Mouse (Mus musculus): ENCODE results near the gene Flt1.
"Not testable (repeated sequence)": the region's sequence is repeated elsewhere in the genome, so short reads cannot be mapped to it uniquely, and the experiment has no call there.

Gene Flt1

DNA sequence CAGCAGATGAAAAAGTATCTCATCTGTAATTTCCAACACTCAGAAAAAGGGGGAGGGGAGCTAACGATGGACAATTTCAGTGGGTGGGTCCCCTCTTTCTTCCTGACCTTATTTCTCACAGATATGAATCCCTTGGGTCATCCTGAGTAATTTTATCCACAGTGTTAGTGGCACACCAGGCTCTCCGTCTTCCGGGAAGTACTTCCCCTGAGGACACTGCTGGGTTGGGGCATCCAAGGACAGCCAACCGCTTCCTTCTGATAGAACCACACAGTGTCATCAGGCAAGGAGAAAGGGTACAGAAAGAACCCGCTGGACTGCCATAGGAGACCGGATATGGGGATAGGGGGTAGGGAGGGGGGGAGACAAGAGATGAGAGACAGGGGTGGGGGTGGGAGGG, 111.2 kb downstream of the Flt1 start:
- in situ Hi-C loops (cut with MboI; ENCODE audit: low sequenced_read_pairs) = no loop called here

DNA sequence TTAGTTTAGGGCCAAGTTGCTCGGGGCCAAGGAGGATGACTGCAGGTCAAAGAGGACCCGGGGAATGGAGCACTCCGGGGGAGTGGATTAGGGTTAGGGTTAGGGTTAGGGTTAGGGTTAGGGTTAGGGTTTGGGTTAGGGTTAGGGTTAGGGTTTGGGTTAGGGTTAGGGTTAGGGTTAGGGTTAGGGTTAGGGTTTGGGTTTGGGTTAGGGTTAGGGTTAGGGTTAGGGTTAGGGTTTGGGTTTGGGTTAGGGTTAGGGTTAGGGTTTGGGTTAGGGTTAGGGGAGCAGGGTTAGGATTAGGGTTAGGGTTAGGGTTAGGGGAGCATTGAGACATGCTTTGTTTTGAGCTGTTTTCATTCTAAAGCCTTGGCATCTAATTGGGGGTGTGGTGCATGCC, 114.5 kb downstream of the Flt1 start:
- in situ Hi-C loops (cut with MboI; ENCODE audit: low sequenced_read_pairs) = not testable (repeated sequence)

DNA sequence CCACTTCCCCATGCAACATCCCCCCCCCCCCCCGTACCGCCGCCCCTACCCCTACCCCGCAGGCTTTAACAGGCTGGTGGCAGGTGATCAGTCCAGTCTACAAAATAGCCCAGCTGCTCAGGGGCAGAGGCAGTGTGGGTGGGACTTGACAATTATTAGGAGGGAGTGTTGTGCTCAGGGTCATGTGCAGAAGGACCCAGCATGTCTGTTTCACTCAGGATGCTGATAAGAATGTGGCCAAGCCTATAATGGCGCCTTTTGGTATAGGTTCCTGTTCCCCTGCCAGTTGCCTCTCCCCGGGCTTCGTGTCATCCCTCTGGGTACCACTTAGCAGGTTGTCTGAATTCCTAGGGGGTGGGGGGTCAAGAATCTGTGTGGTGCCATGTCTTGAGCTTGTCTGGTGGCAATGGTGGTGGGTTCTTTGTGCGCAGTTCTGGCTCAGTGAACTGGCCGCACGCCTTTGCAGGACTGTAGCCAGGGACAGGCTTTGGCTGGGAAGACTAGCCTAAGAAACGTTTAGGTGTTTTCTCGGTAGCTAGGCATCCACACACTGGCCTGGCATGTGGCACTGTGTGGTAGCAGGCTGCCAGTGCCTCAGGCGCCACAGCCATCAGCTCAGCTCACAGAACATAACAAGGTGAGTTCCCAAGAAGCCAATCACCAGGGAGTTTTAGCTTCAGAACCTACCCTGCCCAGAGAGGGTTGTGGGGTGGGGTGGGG, 118.4 kb downstream of the Flt1 start:
- in situ Hi-C loops (cut with MboI; ENCODE audit: low sequenced_read_pairs) = no loop called here

DNA sequence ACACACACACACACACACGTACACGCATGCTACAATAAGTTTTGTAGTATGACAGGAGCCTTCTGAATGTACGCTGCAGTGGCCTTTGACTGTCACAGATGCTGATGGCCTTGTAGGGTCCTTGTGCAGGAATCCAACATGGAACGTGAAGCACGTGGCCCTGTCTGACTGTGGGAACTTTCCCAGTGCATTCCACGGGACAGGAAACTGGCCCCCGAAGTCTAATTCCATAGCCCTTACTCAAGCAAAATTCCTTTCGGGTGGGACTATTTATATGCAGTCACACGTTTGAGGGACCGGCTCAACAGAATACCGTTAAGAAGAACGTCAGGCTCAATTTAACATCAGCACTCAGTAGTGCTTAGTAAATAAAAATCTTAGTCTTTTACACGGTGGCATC, 119.1 kb downstream of the Flt1 start:
- in situ Hi-C loops (cut with MboI; ENCODE audit: low sequenced_read_pairs) = no loop called here

DNA sequence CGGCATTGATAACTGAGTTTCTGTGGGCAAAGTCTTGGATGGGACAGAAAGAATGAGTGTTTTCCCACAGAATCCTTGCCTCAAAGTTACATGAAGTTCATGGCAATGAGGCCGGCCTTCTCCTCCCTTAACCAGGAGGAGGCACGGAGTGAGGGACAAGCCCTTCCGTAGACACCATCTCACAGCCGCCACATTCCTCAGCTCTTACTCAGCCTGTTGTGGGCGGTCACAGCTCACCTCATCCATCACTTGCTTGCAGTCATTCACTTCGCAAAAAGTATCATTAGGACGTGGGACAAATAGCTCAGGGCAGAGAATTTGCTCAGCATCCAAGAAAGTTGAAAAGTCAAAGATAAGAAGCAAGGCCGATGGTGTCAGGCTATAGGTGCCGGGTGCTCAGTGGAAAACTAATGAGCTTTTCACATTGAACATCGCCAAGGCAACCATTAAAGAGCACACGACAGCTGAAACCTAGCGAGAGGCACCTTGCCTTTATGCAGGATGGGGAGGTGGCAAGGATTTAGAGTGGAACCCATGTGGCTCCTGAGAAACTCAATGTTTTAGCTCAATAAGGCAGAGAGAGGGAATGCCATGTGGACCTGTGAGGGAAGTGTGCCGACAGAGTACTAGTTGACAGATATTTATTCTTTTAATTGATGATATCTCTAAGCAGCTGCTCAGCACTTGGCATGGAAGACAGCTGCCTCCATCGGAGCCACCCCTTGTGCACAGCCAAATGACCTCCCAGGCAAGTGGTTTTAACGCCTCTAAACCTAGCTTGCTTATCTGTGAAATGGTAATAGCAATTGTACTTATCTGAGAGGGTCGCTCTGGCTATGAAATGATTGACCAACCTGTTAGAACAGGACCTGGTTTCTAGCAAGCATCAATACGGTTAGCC, 124.1 kb downstream of the Flt1 start:
- in situ Hi-C loops (cut with MboI; ENCODE audit: low sequenced_read_pairs) = no loop called here

DNA sequence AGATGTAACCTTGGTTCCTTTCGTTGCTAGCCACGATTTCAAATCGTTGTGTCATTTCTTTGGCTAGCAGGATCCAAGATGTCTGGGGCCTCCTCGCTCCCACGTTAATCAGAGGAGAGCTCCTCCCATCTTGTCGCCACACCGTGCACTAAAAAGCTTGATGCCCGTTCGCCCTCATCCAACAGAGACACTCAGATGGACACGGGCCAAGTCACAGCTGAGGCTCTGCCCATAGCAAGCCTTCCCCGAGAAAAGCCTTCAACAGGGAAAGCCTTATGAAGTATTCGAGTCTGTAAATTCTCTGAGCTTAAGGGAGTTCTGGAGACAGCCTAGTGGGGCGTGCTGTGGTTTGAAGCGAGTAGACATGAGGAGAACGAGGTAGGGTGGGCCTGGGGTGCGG, 128.0 kb downstream of the Flt1 start:
- in situ Hi-C loops (cut with MboI; ENCODE audit: low sequenced_read_pairs) = loop anchor here (10.0 kb wide), 1 partner anchor 247 kb away; no protein-coding TSS in a partner anchor

DNA sequence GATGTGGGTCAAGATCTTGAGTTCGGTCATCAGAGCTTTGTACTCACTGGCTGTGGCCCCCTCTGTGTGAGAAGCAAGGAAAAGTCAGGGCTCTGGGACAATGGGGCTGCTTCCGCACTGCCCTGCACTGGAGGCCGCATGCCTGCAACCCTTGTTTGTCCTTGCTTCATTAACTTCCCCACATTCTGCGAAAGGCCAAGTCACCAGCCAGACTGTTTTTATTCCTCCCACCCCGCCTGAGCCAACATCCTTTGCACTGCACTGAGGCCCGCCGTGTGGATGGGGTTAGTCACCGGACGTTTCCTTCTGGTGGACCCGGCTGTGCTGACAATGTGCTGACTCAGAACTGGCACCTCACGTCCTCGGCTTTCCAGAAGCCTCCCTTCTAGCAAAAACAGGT, 136.0 kb downstream of the Flt1 start:
- in situ Hi-C loops (cut with MboI; ENCODE audit: low sequenced_read_pairs) = loop anchor here (10.0 kb wide), 1 partner anchor 255 kb away; no protein-coding TSS in a partner anchor

DNA sequence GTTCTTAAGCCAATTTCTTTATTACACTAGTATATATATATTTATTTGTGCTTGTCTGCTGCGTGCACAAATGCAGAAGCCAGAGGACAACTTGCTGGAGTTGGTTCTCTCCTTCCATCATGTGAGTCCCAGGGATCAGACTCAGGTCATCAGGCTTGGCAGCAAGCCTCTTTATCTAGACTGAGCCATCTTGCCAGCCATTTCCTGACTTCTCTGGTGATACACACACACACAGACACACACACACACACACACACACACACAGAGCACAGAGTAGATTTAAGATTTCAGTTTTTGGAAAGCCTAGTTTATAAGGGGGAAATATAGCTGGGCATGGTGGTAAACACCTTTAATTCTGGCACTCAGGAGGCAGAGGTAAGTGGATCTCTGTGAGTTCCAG, 140.7 kb downstream of the Flt1 start:
- in situ Hi-C loops (cut with MboI; ENCODE audit: low sequenced_read_pairs) = no loop called here

DNA sequence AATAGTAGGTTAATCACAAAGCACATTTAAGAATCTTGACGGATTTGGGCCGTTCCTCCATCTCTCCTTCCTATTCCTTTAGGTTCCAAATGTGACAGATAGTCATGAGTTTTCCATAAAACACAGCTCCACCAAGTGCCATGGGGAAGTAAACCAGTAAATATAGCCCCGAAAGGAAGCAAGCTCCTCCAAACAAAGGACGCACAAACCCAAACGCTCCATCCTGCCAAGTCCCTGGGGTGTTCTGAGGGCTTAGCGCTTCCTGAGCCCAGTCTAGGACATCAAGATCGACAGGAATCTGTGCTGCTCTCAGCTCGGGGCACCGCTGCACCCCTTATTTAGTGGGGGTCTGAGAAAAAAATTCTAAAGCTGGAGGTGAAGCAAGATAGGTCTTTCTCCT, 141.2 kb downstream of the Flt1 start:
- in situ Hi-C loops (cut with MboI; ENCODE audit: low sequenced_read_pairs) = no loop called here

DNA sequence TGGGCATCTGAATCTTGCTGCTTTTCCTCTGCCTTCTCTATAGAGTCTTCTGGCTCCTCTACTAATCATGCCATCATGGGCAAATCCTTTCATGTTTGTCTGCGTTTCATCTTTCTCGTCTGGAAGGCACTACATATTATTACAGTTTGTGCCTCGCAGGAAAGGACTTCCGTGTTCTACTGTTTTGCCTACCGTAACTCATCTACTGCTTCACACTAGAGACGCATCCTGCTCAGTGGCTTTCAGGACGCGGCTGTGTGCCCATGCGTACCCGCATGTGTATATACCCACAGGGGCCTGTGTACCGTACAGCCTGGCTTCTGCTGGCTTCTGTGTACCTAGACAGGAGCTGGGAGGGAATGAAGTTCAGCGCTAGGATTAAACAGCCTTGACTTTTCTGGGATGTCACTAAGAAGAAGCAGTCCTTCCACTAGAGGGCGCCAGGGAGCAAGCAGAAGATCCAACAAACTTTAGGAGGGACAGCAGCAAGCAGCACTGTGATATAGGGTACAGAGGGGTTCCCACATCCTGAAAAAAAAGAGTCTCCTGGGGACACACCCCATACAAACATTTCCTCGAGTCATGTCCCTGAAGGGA, 142.0 kb downstream of the Flt1 start:
- in situ Hi-C loops (cut with MboI; ENCODE audit: low sequenced_read_pairs) = no loop called here

DNA sequence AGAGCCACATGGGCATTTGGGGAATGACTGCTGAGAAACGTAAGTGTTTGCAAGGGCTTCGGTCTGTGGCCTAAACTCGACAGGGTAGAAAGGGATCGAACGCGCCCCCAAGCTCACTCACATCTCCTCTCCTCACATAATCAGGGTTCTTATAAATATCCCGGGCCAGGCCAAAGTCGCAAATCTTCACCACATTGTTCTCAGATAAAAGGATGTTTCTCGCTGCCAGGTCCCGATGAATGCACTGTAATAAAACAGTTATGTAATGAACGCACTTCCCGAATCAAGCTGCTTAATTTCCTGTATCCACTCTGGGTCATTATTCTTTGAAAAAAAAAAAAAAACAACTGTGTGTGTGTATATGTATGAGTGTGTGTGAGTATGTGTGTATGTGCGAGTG, 145.6 kb downstream of the Flt1 start:
- in situ Hi-C loops (cut with MboI; ENCODE audit: low sequenced_read_pairs) = no loop called here

DNA sequence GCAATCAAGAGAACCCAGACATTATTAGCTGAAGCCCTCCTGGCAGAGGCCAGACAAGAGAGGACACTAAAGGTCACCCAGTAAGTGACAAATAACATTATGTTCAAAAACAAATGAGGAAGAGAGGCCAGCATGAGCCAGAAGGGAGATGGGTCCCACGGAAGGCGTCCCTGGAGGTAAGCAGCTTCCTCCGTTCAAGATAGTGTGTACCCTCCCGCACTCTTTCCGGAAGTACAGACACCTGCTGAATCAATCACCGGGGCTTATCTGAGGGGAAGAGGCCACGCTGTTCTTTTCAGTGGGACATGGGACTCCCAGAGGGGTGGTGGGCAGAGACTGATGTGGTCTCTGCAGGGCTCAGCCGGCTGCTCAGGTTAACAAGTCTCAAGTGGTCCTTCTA, 146.1 kb downstream of the Flt1 start:
- in situ Hi-C loops (cut with MboI; ENCODE audit: low sequenced_read_pairs) = no loop called here

DNA sequence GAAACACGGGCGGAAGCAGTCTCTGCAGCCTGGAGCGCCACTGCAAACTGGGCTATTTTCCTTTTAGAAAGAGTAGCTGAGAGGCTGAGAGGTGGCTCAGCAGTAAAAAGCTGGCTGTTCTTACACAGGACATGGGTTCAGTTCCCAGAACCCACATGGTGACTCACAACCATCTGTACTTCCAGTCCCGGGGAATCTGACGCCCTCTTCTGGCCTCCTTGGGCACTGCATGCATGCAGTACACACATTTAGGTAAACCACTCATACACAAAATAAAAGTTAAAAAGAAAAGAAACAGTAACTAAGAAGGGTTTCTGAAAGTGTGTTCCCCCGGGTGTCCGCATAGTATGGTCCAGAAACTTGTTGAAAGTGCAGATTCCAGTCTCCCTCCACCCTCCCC, 146.7 kb downstream of the Flt1 start:
- in situ Hi-C loops (cut with MboI; ENCODE audit: low sequenced_read_pairs) = no loop called here

DNA sequence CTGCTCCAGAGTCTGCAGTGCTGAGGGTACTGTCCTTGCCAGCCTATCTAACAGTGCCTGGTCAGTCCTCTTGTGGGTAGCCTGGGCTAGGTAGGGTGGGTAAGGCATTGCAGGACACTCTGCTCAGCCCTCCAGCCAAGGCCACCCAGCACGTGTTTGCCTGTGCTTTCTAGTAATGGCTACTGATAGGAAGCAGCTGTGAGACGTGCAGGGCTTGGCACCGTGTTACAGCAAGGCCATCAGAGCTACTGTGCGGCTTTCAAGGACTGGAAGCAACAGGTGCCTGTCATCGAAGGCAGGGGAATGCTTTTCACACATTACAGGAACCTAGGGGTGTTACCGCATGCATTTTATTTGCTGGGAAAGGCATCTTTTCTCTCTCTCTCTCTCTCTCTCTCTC, 148.8 kb downstream of the Flt1 start:
- in situ Hi-C loops (cut with MboI; ENCODE audit: low sequenced_read_pairs) = no loop called here

DNA sequence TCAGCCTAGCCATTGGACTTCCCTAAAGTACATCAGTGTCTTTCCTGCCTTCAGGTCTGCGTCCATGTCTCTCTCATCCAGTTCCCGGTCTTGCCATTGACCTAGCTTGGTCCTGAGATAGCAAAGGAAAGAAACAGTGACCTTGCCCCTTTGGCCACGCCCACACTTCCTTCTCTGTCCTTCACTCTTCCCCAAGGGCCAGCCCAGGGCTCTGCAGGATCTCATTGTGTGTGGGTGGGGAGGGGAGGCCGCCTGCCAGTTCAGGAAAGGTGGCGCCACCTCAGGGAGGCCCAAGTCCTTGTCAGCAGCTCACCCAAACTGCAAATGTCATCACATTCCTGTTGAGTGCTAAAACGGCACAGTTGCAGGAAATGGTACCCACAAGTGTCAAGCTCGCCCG, 151.3 kb downstream of the Flt1 start:
- in situ Hi-C loops (cut with MboI; ENCODE audit: low sequenced_read_pairs) = no loop called here

DNA sequence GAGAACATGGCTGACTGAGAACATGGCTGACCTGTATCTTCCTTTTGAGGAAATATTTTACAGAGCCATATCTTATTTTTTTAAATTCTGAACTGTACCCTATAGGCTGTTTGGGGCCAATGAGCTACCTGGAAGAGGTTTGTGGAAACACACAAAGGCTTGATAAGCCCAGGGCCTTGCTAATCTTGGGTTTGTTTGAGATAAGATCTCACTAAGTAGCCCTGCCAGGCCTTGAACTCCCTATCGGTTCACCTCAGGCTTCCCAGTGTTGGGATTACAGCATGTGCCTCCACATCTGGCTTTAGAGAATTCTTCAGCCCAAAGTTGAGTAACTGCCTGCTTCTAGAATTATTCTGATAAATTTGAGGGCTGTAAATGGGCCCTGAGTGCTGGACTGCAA, 152.3 kb downstream of the Flt1 start:
- in situ Hi-C loops (cut with MboI; ENCODE audit: low sequenced_read_pairs) = no loop called here

DNA sequence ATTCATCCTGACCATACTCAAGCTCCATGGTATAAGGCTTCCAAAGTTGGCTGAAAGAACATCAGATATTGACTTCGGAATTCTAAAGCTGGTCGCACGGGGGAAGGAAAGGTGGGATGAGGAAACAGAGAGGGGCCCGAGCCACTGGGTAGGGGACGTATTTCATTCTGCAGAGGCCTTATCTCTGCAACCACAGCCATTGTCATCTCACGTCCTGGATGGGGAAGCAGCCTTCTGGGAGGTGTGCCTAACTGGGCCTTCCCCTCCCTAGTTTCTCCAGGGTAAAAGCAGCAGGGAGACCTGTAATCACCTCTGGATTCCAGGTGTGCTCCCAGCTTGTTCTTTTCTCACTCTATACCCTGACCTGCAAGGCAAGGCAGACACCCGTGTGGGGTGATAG, 153.1 kb downstream of the Flt1 start:
- in situ Hi-C loops (cut with MboI; ENCODE audit: low sequenced_read_pairs) = no loop called here

DNA sequence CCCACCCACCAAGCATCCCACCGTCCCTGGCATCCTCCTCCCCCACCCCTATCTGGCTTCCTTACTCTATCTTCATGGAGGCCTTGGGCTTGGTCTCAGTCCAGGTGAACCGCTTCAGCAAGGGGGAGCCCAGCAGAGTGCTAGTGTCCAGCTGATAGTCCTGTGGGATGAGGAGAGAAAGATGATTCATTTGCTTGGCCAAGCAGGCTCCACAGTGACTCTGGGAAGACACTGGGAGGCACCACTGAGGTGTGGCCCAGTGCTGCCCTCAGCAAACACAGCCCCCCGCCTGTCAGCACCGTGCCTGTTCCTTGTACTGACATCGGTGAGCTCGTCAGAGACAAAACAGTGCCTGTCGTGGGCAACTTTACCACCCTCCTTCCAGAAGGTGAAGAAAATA, 159.5 kb downstream of the Flt1 start:
- in situ Hi-C loops (cut with MboI; ENCODE audit: low sequenced_read_pairs) = no loop called here

DNA sequence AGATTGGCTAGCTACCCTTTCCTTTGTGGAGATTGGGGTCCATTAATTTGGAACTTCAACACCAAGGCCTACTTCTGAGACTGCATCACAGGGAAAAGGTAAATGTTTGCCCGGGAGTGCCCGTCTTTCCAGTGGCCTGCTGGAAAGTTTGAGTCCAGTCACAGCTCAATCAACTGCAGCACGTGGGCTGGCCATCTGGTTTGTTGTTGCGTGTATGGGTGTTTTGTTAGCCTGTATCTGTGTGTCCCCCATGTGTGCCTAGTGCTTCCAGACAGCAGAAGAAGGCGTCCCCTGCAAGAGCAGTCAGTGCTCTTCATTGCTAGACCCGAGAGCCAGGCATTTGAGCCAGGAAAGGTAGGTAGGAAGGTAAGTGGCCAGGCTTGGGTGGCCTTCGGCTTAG, 160.4 kb downstream of the Flt1 start:
- in situ Hi-C loops (cut with MboI; ENCODE audit: low sequenced_read_pairs) = no loop called here

DNA sequence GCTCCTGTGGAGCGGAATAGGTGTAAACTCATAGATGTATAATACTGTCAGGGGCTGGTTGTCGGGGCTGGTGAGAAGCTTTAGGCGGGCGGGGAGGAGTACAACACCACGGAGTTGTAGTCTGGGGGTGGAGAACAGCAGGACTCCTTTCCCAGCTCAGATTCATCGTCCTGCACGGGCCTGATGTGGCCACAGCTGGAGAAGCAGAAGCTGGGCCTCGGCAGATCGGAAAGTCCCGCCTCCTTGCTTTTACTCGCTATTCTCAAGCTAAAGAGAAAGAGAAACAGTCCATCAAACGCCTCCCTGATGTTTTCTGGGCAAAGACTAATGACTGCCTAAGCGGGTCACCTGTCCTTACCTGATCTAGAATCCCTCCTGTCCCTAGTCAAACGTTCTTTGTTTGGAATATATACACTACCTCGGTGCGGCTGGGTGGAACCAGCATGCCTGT, 161.6 kb downstream of the Flt1 start:
- in situ Hi-C loops (cut with MboI; ENCODE audit: low sequenced_read_pairs) = no loop called here

DNA sequence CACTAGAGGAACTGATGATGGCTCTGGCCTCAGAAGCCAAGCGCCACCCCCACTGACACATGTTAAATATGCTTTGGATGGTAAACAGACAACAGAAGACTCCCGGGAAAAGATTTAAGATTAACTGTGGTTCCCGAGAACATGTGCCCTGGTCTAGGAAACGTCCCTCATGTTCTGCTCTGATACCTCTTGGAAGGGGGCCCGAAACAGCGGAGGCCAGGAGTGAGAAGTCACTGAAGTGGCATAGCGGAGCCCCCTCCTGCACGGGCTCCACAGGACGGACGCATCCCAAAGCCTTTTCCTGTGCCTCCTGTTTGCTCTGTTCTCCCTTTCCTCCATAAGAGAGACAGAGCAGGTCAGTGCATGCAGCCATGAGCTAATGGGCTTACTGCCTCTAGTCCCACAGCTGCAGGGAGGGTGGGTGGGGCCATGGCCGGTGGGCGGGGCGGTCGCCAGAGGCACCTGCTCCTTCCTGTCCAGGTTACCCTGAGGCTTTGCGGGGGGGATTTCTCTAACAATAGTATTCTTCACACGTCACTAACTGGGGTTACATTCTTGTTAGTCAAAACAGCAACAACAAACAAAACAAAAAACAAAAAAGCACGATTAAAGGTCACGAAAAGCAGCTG, 162.2 kb downstream of the Flt1 start:
- in situ Hi-C loops (cut with MboI; ENCODE audit: low sequenced_read_pairs) = no loop called here
